Mouse (Mus musculus): ENCODE results near the gene Ergic1. TPM values are rescaled to one million over a fixed set of nuclear protein-coding genes. Genes with fewer than 3 reads are reported as not detected.

Gene Ergic1
- 122 and 130 TPM in 2 replicates for polyA plus RNA-seq (2015; fragmentation: Nextera tagmentation; extraction: Ambion mirVana)

DNA sequence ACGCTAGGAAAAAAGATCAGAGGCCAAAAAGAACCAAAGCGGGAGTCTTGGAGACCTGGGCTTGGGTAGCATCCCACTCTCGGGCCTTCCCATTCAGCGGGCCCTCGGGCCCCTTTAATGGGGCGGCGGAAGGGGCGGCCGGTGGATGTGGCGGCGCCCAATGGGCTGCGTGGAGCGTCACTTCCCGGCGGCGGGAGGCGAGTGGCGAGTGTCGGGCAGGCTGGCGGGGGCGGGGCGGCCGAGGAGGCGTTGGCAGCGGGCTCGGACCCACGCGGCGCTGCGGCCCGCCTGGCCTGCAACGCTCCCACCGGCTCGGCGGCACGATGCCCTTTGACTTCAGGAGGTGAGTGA lies at the start of gene Ergic1:
Gene Ergic1, plus strand, starts transcription at position 200 of the 351 bp plus-strand sequence.
- WGBS = under 1% methylated on average over 31 of the region's 36 CpGs
- peak; percentile 91 for ATAC-seq (ENCODE audit: insufficient number of reproducible peaks, low FRiP score, low TSS enrichment, low read depth)
- Histone ChIP-seq H3K4me3 (peak within 1 kb of the TSS; percentile 76), H3K9me3 (no peaks in the 10 kb centered on the region), H3K27ac (peak within 1 kb of the TSS; percentile 87), H3K9ac (peak within 1 kb of the TSS; percentile 85), H3K36me3 (peaks cover 27% of the 10 kb centered on the region), H3K4me2 (peak within 1 kb of the TSS; percentile 87), H3K4me1 (peaks cover 28% of the 10 kb centered on the region), H3K27me3 (no peaks in the 10 kb centered on the region)

DNA sequence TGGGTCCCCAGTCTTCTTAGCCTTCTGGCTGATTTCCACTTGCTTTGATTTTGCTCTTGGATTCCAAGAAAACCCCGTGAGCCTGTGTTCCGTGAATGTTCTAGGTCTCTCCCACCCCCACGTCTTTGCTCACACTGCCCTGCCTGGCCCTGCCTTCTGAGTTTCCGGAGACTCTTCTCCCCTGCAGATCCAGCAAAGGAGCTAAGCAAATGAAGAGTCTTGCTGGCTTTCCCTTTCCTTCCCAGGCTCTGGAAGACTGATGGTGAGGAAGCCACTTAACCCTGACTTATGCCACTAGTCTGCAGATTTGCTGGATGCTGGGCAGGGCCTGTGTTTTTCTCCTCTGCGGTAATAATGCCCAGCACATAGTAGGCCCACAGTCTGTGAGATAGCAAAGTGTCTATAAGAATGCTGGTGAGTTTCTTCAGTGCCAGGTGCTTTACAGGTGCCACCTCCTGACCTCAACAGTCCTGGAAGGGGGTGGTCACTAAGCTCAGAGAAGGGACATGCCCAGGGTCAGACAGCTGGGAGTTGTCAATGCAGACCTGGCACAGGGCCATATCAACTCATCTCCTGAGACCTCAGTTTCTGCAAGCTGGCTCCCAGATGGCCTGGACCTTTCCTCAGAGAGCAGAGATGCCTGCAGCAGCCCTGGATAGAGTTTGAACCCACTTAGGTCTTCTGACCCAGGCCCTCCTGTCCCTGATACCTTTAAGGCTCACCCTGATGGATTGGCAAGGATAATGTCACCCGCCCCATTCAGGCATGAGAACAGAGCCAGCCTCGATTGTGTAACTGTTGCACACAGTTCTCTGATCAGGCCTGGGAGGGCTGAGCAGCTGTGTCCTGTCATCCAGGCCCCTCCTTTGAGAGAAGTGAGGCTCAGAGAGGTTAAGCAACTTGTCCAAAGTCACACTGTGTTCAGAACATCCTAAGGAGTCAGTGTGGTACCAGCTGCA lies 49.2 kb upstream of the Ergic1 start:
- no peak for ATAC-seq (ENCODE audit: insufficient number of reproducible peaks, low FRiP score, low TSS enrichment, low read depth)
- WGBS = 63% methylated on average over 7 of the region's 7 CpGs

DNA sequence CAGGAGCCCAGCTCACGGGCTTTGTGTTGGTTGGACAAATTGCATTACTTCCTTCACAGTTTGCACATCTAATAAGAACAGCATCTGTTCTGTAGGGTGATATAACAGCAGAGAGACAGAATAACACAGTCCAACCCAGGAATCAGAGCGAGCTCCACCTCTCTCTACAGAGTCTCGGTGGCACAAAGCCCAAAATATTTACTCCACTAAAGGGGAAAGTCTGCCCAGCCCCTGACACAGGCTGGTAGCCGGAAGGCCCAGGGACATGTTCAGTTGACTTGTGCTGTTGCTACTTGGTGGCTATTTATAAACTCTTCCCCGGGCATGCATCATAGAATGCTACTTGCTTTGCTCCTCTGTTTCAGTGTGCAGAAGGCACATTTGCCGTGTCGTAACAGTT lies 48.3 kb upstream of the Ergic1 start:
- Histone ChIP-seq H3K4me3 (no peak overlapping the region), H3K4me2 (no peak overlapping the region), H3K9me3 (no peaks in the 10 kb centered on the region), H3K36me3 (no peaks in the 10 kb centered on the region), H3K27ac (0 out of 2 replicates have a peak overlapping the region, but pooled peaks have one; percentile 13), H3K4me1 (peaks cover 14% of the 10 kb centered on the region; the same call in 1 of the 2 replicates), H3K9ac (no peak overlapping the region), H3K27me3 (no peaks in the 10 kb centered on the region)
- ATAC-seq (ENCODE audit: insufficient number of reproducible peaks, low FRiP score, low TSS enrichment, low read depth) = no peak
- WGBS = 61% methylated on average over 7 of the region's 7 CpGs

More for the DNA sequence above, 49.2 kb upstream of the Ergic1 start:
- no peaks in the 10 kb centered on the region for H3K27me3 ChIP-seq
- H3K27ac ChIP-seq = no peak overlapping the region
- no peaks in the 10 kb centered on the region for H3K9me3 ChIP-seq
- H3K36me3 ChIP-seq = no peaks in the 10 kb centered on the region
- H3K4me3 ChIP-seq = no peak overlapping the region
- peaks cover 20% of the 10 kb centered on the region for H3K4me1 ChIP-seq
- no peak overlapping the region for H3K4me2 ChIP-seq
- H3K9ac ChIP-seq = no peak overlapping the region; the same call in 1 of the 2 replicates

GRCm38 (mm10) chr17:26513459-26514290 lies 47.6 kb upstream of the Ergic1 start:
- 76% methylated on average over 6 of the region's 6 CpGs for WGBS
- no peaks in the 10 kb centered on the region for H3K27me3 ChIP-seq
- 0 out of 2 replicates have a peak overlapping the region, but pooled peaks have one; percentile 13 for H3K27ac ChIP-seq
- no peaks in the 10 kb centered on the region for H3K9me3 ChIP-seq
- no peak for ATAC-seq (ENCODE audit: insufficient number of reproducible peaks, low FRiP score, low TSS enrichment, low read depth)
- H3K4me2 ChIP-seq = no peak overlapping the region
- peaks cover 14% of the 10 kb centered on the region; the same call in 1 of the 2 replicates for H3K4me1 ChIP-seq
- no peak overlapping the region for H3K4me3 ChIP-seq
- H3K36me3 ChIP-seq = no peaks in the 10 kb centered on the region
- no peak overlapping the region for H3K9ac ChIP-seq

- Histone ChIP-seq H3K9me3 (no peaks in the 10 kb centered on the region), H3K4me2 (no peak overlapping the region), H3K4me1 (peaks cover 8% of the 10 kb centered on the region; the same call in 1 of the 2 replicates), H3K27me3 (no peaks in the 10 kb centered on the region), H3K36me3 (no peaks in the 10 kb centered on the region), H3K9ac (no peak overlapping the region), H3K4me3 (no peak overlapping the region), H3K27ac (no peak overlapping the region)
- 66% methylated on average over 3 of the region's 3 CpGs for WGBS
- ATAC-seq (ENCODE audit: insufficient number of reproducible peaks, low FRiP score, low TSS enrichment, low read depth) = no peak
Measured at GRCm38 (mm10) chr17:26514581-26515030, 46.7 kb upstream of the Ergic1 start.

- H3K36me3 ChIP-seq = no peaks in the 10 kb centered on the region
- ATAC-seq (ENCODE audit: insufficient number of reproducible peaks, low FRiP score, low TSS enrichment, low read depth) = no peak
- no peak overlapping the region for H3K27ac ChIP-seq
- no peak overlapping the region for H3K4me2 ChIP-seq
- no peaks in the 10 kb centered on the region for H3K9me3 ChIP-seq
- no peak overlapping the region for H3K9ac ChIP-seq
- WGBS = 89% methylated on average over 4 of the region's 4 CpGs
- no peak overlapping the region for H3K4me3 ChIP-seq
- H3K4me1 ChIP-seq = 0 out of 2 replicates have a peak, but pooled peaks cover 6% of the 10 kb centered on the region
- H3K27me3 ChIP-seq = no peaks in the 10 kb centered on the region
Measured at GRCm38 (mm10) chr17:26515675-26516074, 45.6 kb upstream of the Ergic1 start.

GRCm38 (mm10) chr17:26518306-26518705 lies 43.0 kb upstream of the Ergic1 start:
- Histone ChIP-seq H3K4me3 (no peak overlapping the region), H3K27ac (no peak overlapping the region), H3K4me2 (no peak overlapping the region), H3K9ac (no peak overlapping the region), H3K27me3 (no peaks in the 10 kb centered on the region), H3K9me3 (no peaks in the 10 kb centered on the region), H3K36me3 (no peaks in the 10 kb centered on the region), H3K4me1 (no peaks in the 10 kb centered on the region)
- WGBS = 79% methylated on average over 3 of the region's 3 CpGs
- no peak for ATAC-seq (ENCODE audit: insufficient number of reproducible peaks, low FRiP score, low TSS enrichment, low read depth)

GRCm38 (mm10) chr17:26522711-26523110 lies 38.6 kb upstream of the Ergic1 start:
- Histone ChIP-seq H3K9ac (no peak overlapping the region), H3K36me3 (no peaks in the 10 kb centered on the region), H3K9me3 (no peaks in the 10 kb centered on the region), H3K4me1 (peaks cover 5% of the 10 kb centered on the region; the same call in 1 of the 2 replicates), H3K27me3 (no peaks in the 10 kb centered on the region), H3K4me3 (no peak overlapping the region), H3K27ac (no peak overlapping the region), H3K4me2 (no peak overlapping the region)
- WGBS = 66% methylated on average over 4 of the region's 4 CpGs
- no peak for ATAC-seq (ENCODE audit: insufficient number of reproducible peaks, low FRiP score, low TSS enrichment, low read depth)

DNA sequence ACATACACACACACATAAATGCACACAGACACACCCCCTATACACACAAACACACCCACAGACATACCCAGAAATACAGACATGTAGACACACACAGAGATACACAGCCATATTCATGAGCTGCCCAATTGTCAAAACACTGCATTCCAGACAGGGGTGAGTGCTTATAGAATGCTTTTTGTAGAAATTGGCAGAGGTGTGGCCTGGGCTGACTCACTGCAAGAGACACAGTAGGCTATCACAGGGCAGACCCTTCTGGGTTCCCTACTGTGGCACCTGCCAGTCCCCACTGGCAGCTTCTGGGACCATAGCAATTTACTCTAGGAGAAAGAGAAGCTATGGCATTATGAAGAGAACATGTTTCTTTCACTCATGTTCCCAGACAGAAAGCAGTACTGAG lies 37.0 kb upstream of the Ergic1 start:
- Histone ChIP-seq H3K9me3 (no peaks in the 10 kb centered on the region), H3K4me2 (no peak overlapping the region), H3K9ac (no peak overlapping the region), H3K36me3 (no peaks in the 10 kb centered on the region), H3K27me3 (no peaks in the 10 kb centered on the region), H3K4me1 (peaks cover 7% of the 10 kb centered on the region), H3K4me3 (no peak overlapping the region), H3K27ac (no peak overlapping the region)
- no peak for ATAC-seq (ENCODE audit: insufficient number of reproducible peaks, low FRiP score, low TSS enrichment, low read depth)

DNA sequence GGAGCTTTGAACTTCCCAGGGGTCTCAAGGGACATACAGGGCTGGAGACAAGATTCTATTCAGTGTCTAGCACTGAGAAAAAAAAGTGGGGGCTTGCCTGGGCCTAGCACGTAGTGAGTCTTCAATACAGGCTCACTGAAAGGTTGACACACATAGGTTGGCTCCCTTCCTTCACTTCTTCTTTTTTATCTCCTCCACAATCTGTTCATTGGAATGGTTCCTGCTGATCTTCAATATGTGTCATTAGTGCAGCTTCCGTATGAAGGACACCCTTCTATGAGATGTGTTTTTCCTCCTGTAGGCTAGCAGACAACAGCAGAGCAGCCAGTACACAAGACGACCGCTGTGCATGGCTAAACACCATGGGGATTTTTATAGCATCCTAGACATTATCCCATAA lies 36.5 kb upstream of the Ergic1 start:
- H3K9me3 ChIP-seq = no peaks in the 10 kb centered on the region
- H3K4me2 ChIP-seq = no peak overlapping the region
- H3K4me1 ChIP-seq = peaks cover 11% of the 10 kb centered on the region
- no peak overlapping the region for H3K4me3 ChIP-seq
- H3K27ac ChIP-seq = no peak overlapping the region
- ATAC-seq (ENCODE audit: insufficient number of reproducible peaks, low FRiP score, low TSS enrichment, low read depth) = no peak
- H3K36me3 ChIP-seq = no peaks in the 10 kb centered on the region
- no peak overlapping the region for H3K9ac ChIP-seq
- no peaks in the 10 kb centered on the region for H3K27me3 ChIP-seq
- WGBS = 62% methylated on average over 4 of the region's 4 CpGs

DNA sequence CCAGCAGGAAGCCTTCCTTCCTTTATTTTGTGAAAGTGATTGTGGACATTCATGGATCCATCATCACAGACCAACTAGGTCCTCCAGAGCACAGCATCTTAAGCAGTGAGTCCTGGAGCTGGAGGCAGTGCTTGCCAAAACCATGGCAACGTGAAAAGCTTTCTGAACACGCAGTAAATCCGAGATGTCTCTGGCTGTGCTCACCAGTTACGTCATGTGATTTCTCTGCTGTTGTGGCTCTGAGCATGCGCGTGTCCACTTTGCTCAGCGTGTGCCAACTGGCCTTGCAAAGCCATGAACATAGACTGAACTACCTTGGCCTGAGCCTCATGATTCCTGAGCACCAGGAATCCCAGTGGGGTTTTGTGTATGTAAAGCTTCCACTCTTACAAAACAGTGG lies 36.0 kb upstream of the Ergic1 start:
- Histone ChIP-seq H3K9me3 (no peaks in the 10 kb centered on the region), H3K4me2 (no peak overlapping the region), H3K4me3 (no peak overlapping the region), H3K27ac (no peak overlapping the region), H3K4me1 (peaks cover 16% of the 10 kb centered on the region), H3K36me3 (no peaks in the 10 kb centered on the region), H3K27me3 (no peaks in the 10 kb centered on the region), H3K9ac (no peak overlapping the region)
- WGBS = 65% methylated on average over 7 of the region's 7 CpGs
- ATAC-seq (ENCODE audit: insufficient number of reproducible peaks, low FRiP score, low TSS enrichment, low read depth) = no peak
